Mouse (Mus musculus) CH12.LX (cell line): ENCODE measurements around the gene Sept1. TPM values are rescaled to one million over a fixed set of nuclear protein-coding genes. Genes with fewer than 3 reads are reported as not detected.

Experiments used
- DNase-seq: peaks from one replicate; pipeline ENCODE4 v3.0.0-alpha.2; 2013; ENCODE audit errors: extremely low read depth
- H3K27ac ChIP-seq: 2 replicates; pipeline ENCODE4 v1.5.1; 2012; ENCODE audit warnings: low read depth, mild to moderate bottlenecking, control low read depth, moderate library complexity; ENCODE audit not compliant: insufficient read depth
- H3K27me3 ChIP-seq: replicated peaks from 2 replicates; pipeline ENCODE3; 2012; ENCODE audit warnings: inconsistent platforms
- H3K36me3 ChIP-seq, 2 experiments: replicated peaks in 1 of 2; 2 replicates each; pipeline versions ENCODE3 to v1.6.1; 2012; ENCODE audit warnings: inconsistent platforms in 1 of 2, low read length in 1 of 2, mild to moderate bottlenecking in 1 of 2, mixed read lengths in 1 of 2, moderate library complexity in 1 of 2; ENCODE audit not compliant: control insufficient read depth in 1 of 2, insufficient read depth in 1 of 2
- H3K4me1 ChIP-seq, 2 experiments: 2 replicates each; pipeline ENCODE4 v1.6.1; 2012; ENCODE audit warnings: inconsistent platforms in 1 of 2, moderate library complexity in 1 of 2; ENCODE audit not compliant: insufficient read depth in 2 of 2, control insufficient read depth in 1 of 2
- H3K4me2 ChIP-seq: 2 replicates; pipeline ENCODE4 v1.6.1; 2012; ENCODE audit warnings: low read depth, mild to moderate bottlenecking, control low read depth; ENCODE audit not compliant: poor library complexity, insufficient read depth, severe bottlenecking
- H3K4me3 ChIP-seq, 3 experiments: fragments of 150-350 bp in 1 of 3; sonication (generic) in 1 of 3; replicated peaks in 1 of 3; 2 replicates each; pipeline versions ENCODE3 to v1.5.1; 2011 to 2012; ENCODE audit warnings: low read depth in 2 of 3, low read length in 2 of 3, mild to moderate bottlenecking in 2 of 3, moderate library complexity in 2 of 3, control low read depth in 1 of 3, improper control_type of control experiment in 1 of 3, inconsistent platforms in 1 of 3, mixed read lengths in 1 of 3; ENCODE audit not compliant: poor library complexity in 1 of 3
- H3K79me2 ChIP-seq: replicated peaks from 2 replicates; pipeline ENCODE4 v1.6.1; 2012; ENCODE audit warnings: mild to moderate bottlenecking, moderate library complexity; ENCODE audit not compliant: control insufficient read depth, poor library complexity, insufficient read depth, severe bottlenecking; ENCODE audit errors: extremely low read depth
- H3K9ac ChIP-seq: 2 replicates; pipeline ENCODE4 v1.6.1; 2012; ENCODE audit warnings: low read depth, mild to moderate bottlenecking, control low read depth, moderate library complexity; ENCODE audit not compliant: insufficient read depth
- H3K9me3 ChIP-seq: replicated peaks from 2 replicates; pipeline ENCODE3; 2012; ENCODE audit warnings: low read length, inconsistent platforms, mixed read lengths
- BHLHE40 ChIP-seq: IDR thresholded peaks from 2 replicates; pipeline ENCODE4 v1.6.1; 2011; ENCODE audit warnings: mild to moderate bottlenecking, low read depth, low read length, improper control_type of control experiment
- CHD1 ChIP-seq: IDR thresholded peaks from 2 replicates; pipeline ENCODE4 v1.6.1; 2012; ENCODE audit warnings: low read depth, low read length, improper control_type of control experiment, inconsistent platforms
- CHD2 ChIP-seq: IDR thresholded peaks from 2 replicates; pipeline ENCODE4 v1.6.1; 2011; ENCODE audit warnings: low read length, improper control_type of control experiment
- CTCF ChIP-seq, 2 experiments: IDR thresholded peaks in 1 of 2; conservative IDR thresholded peaks in 1 of 2; 2 replicates each; pipeline ENCODE4 v1.5.1; 2011 to 2012; ENCODE audit warnings: low read depth in 2 of 2, low read length in 2 of 2, improper control_type of control experiment in 1 of 2, inconsistent platforms in 1 of 2, mild to moderate bottlenecking in 1 of 2, moderate library complexity in 1 of 2
- E2F4 ChIP-seq: IDR thresholded peaks from 2 replicates; pipeline ENCODE4 v1.6.1; 2011; ENCODE audit warnings: low read depth, low read length, improper control_type of control experiment; ENCODE audit not compliant: insufficient replicate concordance
- ELF1 ChIP-seq: IDR thresholded peaks from 2 replicates; pipeline ENCODE4 v1.6.1; 2014; ENCODE audit warnings: low read depth, mild to moderate bottlenecking, inconsistent platforms, low read length, improper control_type of control experiment
- EP300 ChIP-seq: IDR thresholded peaks from 2 replicates; pipeline ENCODE4 v1.6.1; 2011; ENCODE audit warnings: low read length, improper control_type of control experiment
- ETS1 ChIP-seq: conservative IDR thresholded peaks from 2 replicates; pipeline ENCODE4 v1.6.1; 2012; ENCODE audit warnings: low read depth, mild to moderate bottlenecking, inconsistent platforms, low read length, improper control_type of control experiment, moderate library complexity
- GABPA ChIP-seq: IDR thresholded peaks from 2 replicates; pipeline ENCODE4 v1.6.1; 2012; ENCODE audit warnings: low read depth, low read length, improper control_type of control experiment, inconsistent platforms; ENCODE audit not compliant: insufficient replicate concordance
- HCFC1 ChIP-seq: IDR thresholded peaks from 2 replicates; pipeline ENCODE4 v1.6.1; 2012; ENCODE audit warnings: low read depth, mild to moderate bottlenecking, inconsistent platforms, low read length, improper control_type of control experiment
- IRF4 ChIP-seq: IDR thresholded peaks from 2 replicates; pipeline ENCODE4 v1.6.1; 2014; ENCODE audit warnings: low read depth, mild to moderate bottlenecking, inconsistent platforms, low read length, improper control_type of control experiment
- JUN ChIP-seq: IDR thresholded peaks from 2 replicates; pipeline ENCODE4 v1.6.1; 2011; ENCODE audit warnings: low read depth, mild to moderate bottlenecking, low read length, improper control_type of control experiment, moderate library complexity; ENCODE audit not compliant: insufficient read depth
- JUND ChIP-seq: conservative IDR thresholded peaks from 2 replicates; pipeline ENCODE4 v1.6.1; 2011; ENCODE audit warnings: low read depth, low read length, improper control_type of control experiment
- KAT2A ChIP-seq: IDR thresholded peaks from 2 replicates; pipeline ENCODE4 v1.6.1; 2012; ENCODE audit warnings: low read length, improper control_type of control experiment, inconsistent platforms; ENCODE audit not compliant: insufficient replicate concordance
- MAFK ChIP-seq: IDR thresholded peaks from 2 replicates; pipeline ENCODE4 v1.6.1; 2011; ENCODE audit warnings: low read length, improper control_type of control experiment; ENCODE audit not compliant: insufficient replicate concordance
- MAX ChIP-seq: IDR thresholded peaks from 2 replicates; pipeline ENCODE4 v1.6.1; 2011; ENCODE audit warnings: low read length, improper control_type of control experiment
- MAZ ChIP-seq: IDR thresholded peaks from 2 replicates; pipeline ENCODE4 v1.6.1; 2012; ENCODE audit warnings: low read depth, mild to moderate bottlenecking, inconsistent platforms, low read length, improper control_type of control experiment, moderate library complexity
- MEF2A ChIP-seq: IDR thresholded peaks from 2 replicates; pipeline ENCODE4 v1.6.1; 2014; ENCODE audit warnings: low read depth, mild to moderate bottlenecking, inconsistent platforms, low read length, improper control_type of control experiment, borderline replicate concordance
- MXI1 ChIP-seq: IDR thresholded peaks from 2 replicates; pipeline ENCODE4 v1.6.1; 2011; ENCODE audit warnings: mild to moderate bottlenecking, low read depth, low read length, improper control_type of control experiment
- MYC ChIP-seq: IDR thresholded peaks from 2 replicates; pipeline ENCODE4 v1.6.1; 2011; ENCODE audit warnings: low read depth, mild to moderate bottlenecking, improper control_type of control experiment, low read length
- NELFE ChIP-seq: IDR thresholded peaks from 2 replicates; pipeline ENCODE4 v1.6.1; 2011; ENCODE audit warnings: low read depth, low read length, improper control_type of control experiment
- NRF1 ChIP-seq: IDR thresholded peaks from 2 replicates; pipeline ENCODE4 v1.6.1; 2014; ENCODE audit warnings: low read depth, mild to moderate bottlenecking, inconsistent platforms, low read length, improper control_type of control experiment, moderate library complexity
- PAX5 ChIP-seq: IDR thresholded peaks from 2 replicates; pipeline ENCODE4 v1.6.1; 2012; ENCODE audit warnings: low read length, inconsistent platforms, mixed read lengths
- POLR2A ChIP-seq: IDR thresholded peaks from 2 replicates; pipeline ENCODE4 v1.6.1; 2011; ENCODE audit warnings: low read depth, mild to moderate bottlenecking, improper control_type of control experiment, low read length
- POLR2AphosphoS2 ChIP-seq: IDR thresholded peaks from 2 replicates; pipeline ENCODE4 v1.6.1; 2011; ENCODE audit warnings: low read depth, low read length, improper control_type of control experiment
- RAD21 ChIP-seq: IDR thresholded peaks from 2 replicates; pipeline ENCODE4 v1.6.1; 2011; ENCODE audit warnings: low read depth, mild to moderate bottlenecking, low read length, improper control_type of control experiment, moderate library complexity
- RCOR1 ChIP-seq: conservative IDR thresholded peaks from 2 replicates; pipeline ENCODE4 v1.6.1; 2012; ENCODE audit warnings: low read depth, mild to moderate bottlenecking, inconsistent platforms, low read length, improper control_type of control experiment
- SIN3A ChIP-seq: IDR thresholded peaks from 2 replicates; pipeline ENCODE4 v1.6.1; 2012; ENCODE audit warnings: low read length, improper control_type of control experiment, inconsistent platforms
- SMC3 ChIP-seq: IDR thresholded peaks from 2 replicates; pipeline ENCODE4 v1.6.1; 2011; ENCODE audit warnings: low read depth, low read length, improper control_type of control experiment
- TBP ChIP-seq: conservative IDR thresholded peaks from 2 replicates; pipeline ENCODE4 v1.6.1; 2011; ENCODE audit warnings: low read depth, low read length, improper control_type of control experiment
- TCF12 ChIP-seq: IDR thresholded peaks from 2 replicates; pipeline ENCODE4 v1.6.1; 2014; ENCODE audit warnings: low read depth, mild to moderate bottlenecking, inconsistent platforms, low read length, improper control_type of control experiment
- UBTF ChIP-seq: IDR thresholded peaks from 2 replicates; pipeline ENCODE4 v1.6.1; 2012; ENCODE audit warnings: low read depth, mild to moderate bottlenecking, inconsistent platforms, low read length, improper control_type of control experiment, moderate library complexity
- USF1 ChIP-seq: IDR thresholded peaks from 2 replicates; pipeline ENCODE4 v1.6.1; 2014; ENCODE audit warnings: low read depth, mild to moderate bottlenecking, inconsistent platforms, low read length, improper control_type of control experiment
- USF2 ChIP-seq: conservative IDR thresholded peaks from 2 replicates; pipeline ENCODE4 v1.6.1; 2011; ENCODE audit warnings: low read depth, low read length, improper control_type of control experiment
- ZC3H11A ChIP-seq: IDR thresholded peaks from 2 replicates; pipeline ENCODE4 v1.6.1; 2012; ENCODE audit warnings: low read depth, mild to moderate bottlenecking, inconsistent platforms, low read length, improper control_type of control experiment
- ZKSCAN1 ChIP-seq: IDR thresholded peaks from 2 replicates; pipeline ENCODE4 v1.6.1; 2012; ENCODE audit warnings: low read depth, inconsistent platforms, low read length, improper control_type of control experiment, borderline replicate concordance
- ZMIZ1 ChIP-seq: IDR thresholded peaks from 2 replicates; pipeline ENCODE4 v1.6.1; 2012; ENCODE audit warnings: low read depth, mild to moderate bottlenecking, inconsistent platforms, low read length, improper control_type of control experiment
- ZNF384 ChIP-seq: IDR thresholded peaks from 2 replicates; pipeline ENCODE4 v1.6.1; 2012; ENCODE audit warnings: low read depth, low read length, improper control_type of control experiment, inconsistent platforms
- dilution Hi-C: fragments of 300-500 bp; cut with MboI; formaldehyde crosslinking; loops from 2 replicates; pipeline ENCODE4 v1.14.3; 2020; ENCODE audit warnings: low sequenced_read_pairs; ENCODE audit not compliant: extremely low pct_unique_long_range_greater_than_20kb, extremely low pct_ligation_motif_present
- in situ Hi-C: fragments of 300-500 bp; cut with MboI; formaldehyde crosslinking; loops from 3 replicates; pipeline ENCODE4 v1.14.3; 2019; ENCODE audit warnings: low sequenced_read_pairs, low pct_ligation_motif_present, low pct_unique_long_range_greater_than_20kb, mixed read lengths
- polyA plus RNA-seq: library from polyadenylated mRNA; unstranded; fragments of >175 nt; gene quantifications from 2 replicates; pipeline ENCODE4 v1.2.1, GENCODE M21; 2012; ENCODE audit warnings: low read depth; ENCODE audit not compliant: insufficient read length
- total RNA-seq, 2 experiments: library from RNA; depleted of rRNA; stranded (reverse); fragments of 300-350 nt in 1 of 2; fragments of >200 nt in 1 of 2; gene quantifications; 2 replicates each; pipeline ENCODE4 v1.2.3; 2012 to 2014

The Sept1 gene
- total and polyA plus RNA-seq, 3 experiments = 42.7 to 171 (median 92.3) TPM

- no peaks in the 10 kb centered on the region for H3K27me3 ChIP-seq
- dilution Hi-C loops = no loop called here
- peak overlapping the region; percentile 35; the same call in 1 of the 2 replicates for H3K4me2 ChIP-seq
- no peak overlapping the region for H3K4me3 ChIP-seq
- TF ChIP-seq MYC (no peak), HCFC1 (no peak; the same call in 1 of the 2 replicates), ETS1 (peak; percentile 69), RCOR1 (no peak), ZNF384 (no peak), NRF1 (no peak), SIN3A (no peak), ZC3H11A (no peak), CTCF (conservative IDR thresholded peaks at IDR 0.05 in 1 of 2, IDR thresholded peaks at IDR 0.05 in 1 of 2; ENCODE audit: low read depth in 2 of 2, low read length in 2 of 2) (no peak), POLR2AphosphoS2 (no peak), TBP (0 out of 2 replicates have a peak, but pooled peaks have one; percentile 49), MAFK (no peak), NELFE (no peak), GABPA (no peak), JUND (no peak), ELF1 (no peak), E2F4 (no peak), ZKSCAN1 (no peak), USF1 (no peak), MAX (0 out of 2 replicates have a peak, but pooled peaks have one; percentile 2), USF2 (no peak), CHD1 (no peak), EP300 (no peak), KAT2A (no peak), BHLHE40 (peak; percentile 46; the same call in 1 of the 2 replicates), SMC3 (no peak), PAX5 (no peak), UBTF (no peak), TCF12 (no peak), MAZ (no peak), POLR2A (no peak), MEF2A (no peak), MXI1 (no peak), JUN (no peak), RAD21 (no peak), ZMIZ1 (no peak), IRF4 (no peak), CHD2 (0 out of 2 replicates have a peak, but pooled peaks have one; percentile 31)
- H3K9me3 ChIP-seq = no peaks in the 10 kb centered on the region
- H3K79me2 ChIP-seq = peaks cover 22% of the 10 kb centered on the region
- in situ Hi-C loops = no loop called here
- H3K4me1 ChIP-seq = peaks cover 28 to 68% of the 10 kb centered on the region in 2 experiments
- DNase-seq = no peak
- peak overlapping the region; percentile 49 for H3K9ac ChIP-seq
- H3K27ac ChIP-seq = peak overlapping the region; percentile 82
- peaks cover 4 to 14% of the 10 kb centered on the region in 2 experiments for H3K36me3 ChIP-seq
Measured at GRCm38 (mm10) chr7:127276519-127276961, 43.6 kb upstream of the Sept1 start.
